Mouse (Mus musculus) natural killer cell, adult 2 months (primary cell): Measurements from ENCODE around the gene Kmt2e.

Experiments used
- DNase-seq, 2 experiments: peaks; one replicate each; pipeline ENCODE4 v3.0.0; 2022; ENCODE audit warnings: low spot score in 2 of 2

Kmt2e gene

DNA sequence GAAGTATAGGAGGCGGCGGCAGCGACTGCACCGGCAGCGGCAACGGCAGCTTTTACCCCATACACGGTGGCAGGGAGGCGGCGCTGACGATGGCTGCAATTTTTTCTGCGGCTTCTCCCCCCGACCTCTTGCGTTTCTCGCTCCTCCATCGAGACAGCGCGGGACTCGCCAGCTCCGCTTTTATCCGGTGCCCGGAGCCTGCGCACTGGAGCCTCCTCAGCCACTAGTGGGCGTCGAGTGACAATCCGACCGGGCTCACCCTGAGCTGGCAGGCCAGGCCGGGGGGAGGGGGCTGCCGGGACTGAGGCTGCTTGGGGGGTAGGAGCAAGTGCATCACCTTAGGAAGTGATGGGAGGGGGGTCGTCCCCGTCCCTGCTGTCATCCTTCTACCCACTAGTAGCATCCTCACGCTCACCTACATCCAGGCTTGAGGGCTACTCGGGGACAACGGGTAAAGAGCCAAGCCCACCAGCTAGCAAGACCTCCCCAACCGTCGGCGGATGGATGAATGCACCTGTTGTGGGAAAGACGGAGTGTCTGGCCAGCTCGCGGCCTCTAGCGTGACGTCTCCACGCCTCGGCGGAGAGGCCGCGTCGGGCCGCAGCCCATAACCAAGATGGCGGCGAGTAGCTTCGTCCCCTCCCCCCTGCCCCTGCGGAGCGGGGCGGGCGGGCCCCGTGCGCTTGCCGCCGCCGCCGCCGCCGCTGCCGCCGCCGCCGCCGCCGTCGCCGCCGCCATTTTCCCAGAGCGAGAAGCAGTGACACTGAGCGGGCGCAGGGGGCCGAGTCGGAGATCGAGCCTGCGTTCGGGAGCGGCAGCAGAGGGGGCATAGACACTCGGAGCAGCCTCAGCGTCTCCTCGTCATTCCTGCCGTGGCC is at the start of gene Kmt2e:
Kmt2e (plus strand) TSS at position 722 of the 878 bp plus-strand sequence.
- peak; percentile 92 to 94 for DNase-seq

DNA sequence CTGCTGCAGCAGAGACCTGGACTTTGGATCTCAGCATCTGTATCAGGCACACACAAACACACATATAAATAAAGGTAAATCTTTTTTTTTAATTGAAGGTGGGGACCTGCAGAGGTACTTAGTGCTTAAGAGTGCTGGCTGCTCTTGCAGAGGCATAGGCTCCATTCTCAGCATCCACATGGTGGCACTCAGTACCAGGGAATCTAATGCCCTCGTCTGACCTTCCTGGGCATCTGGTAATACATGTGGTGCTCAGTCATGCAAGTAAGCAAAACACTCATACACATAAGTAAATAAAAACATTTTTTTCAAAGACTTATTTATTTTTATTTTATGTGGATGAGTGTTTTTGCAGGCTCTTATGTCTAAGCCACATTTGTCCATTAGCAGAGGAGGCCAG is 49.1 kb upstream of the Kmt2e start:
- DNase-seq, result peak in 1 of 2 experiments; percentile 36

DNA sequence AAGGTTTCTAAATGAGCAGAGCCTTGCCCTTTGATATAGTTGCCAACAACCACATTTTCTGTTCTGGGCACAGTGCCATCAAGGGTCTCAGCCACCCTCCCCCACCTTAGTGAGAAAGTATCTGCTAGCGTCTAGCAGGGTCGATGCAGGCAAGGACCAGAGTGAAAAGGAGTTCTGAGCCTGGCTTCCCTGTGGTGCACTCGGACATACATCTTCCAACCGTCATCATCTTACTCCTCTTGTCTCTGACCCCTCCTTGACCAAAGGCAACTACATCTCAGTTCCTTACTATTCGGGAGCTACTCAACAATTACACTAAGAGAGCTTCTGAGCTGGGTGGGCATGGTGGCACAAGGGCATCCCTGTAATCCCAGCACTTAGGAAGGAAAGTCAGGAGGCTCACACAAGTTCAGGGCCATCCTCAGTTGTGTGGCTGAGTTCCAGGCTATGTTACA is 48.5 kb upstream of the Kmt2e start:
- peak in 1 of 2 experiments; percentile 11 for DNase-seq

DNA sequence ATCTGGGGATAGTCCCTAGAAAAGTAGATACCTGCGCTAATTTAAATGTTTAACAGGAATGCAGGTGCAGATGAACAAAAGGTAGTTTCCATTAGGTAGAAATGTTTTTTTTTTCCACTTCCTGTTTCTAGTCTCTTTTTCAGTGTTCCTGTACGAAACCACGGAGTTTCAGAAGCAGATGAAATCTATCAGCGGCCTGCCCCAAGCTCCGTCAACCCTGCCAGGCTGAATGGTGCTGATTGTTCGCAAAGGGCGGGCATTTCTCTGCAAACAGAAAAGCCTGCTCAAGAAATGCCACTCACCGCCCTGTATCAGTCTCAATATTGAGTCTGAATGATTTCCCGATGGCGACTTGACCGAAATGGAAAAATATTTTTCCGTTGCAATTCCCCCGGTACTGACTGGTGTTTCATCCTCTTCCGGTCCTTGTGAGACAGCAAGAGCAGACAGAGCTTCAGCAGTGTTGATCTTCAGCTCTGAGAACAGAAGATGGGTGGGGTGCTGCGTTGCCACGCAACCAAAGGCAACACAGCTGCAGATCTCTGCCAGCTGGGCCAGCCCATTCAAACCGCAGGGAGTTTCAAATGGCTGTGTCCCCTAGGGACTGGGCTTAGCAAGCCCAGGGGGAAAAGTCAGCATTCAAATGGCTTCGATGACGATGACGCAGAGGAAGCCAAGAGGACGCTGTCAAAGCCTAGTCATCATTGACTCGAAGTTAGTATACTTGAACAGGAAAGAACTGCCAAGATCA is 47.5 kb upstream of the Kmt2e start:
- DNase-seq, result peak; percentile 95 to 97

DNA sequence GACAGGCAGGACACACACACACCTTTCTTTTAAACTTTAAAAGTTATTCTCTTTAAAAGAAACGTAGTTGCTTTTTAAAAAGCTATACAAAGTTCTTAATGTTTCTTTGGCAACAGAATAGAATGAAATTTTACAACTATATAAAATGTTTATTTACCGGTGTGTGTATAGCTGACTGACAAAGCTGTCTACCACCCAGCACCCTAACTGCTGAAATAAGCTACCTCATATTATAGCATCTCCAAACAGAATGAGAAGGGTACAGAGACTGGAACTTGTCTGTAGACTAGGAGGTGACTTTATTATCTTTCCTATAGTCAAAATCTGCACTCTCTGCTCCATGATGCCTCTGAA is 47.0 kb upstream of the Kmt2e start:
- DNase-seq, result no peak

DNA sequence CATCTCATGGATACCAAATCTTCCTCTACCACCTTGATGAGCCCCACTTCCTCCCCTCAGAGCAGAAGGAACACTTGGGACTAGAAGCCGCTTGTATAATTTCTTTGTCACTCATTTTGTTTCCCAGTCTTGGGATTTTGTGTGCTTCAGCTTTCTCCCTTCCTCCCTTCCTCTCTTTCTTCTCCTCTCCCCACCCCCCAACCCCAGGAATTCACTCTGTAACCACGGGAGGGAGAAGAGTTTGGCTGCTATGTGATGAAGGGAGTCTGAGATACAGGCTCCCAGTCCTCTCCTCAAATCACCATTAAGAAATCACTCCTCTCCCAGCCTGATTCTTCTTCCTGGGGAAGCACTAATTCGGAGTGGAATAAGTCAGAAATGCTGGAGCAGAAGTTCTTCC is 46.1 kb upstream of the Kmt2e start:
- DNase-seq, result no peak

DNA sequence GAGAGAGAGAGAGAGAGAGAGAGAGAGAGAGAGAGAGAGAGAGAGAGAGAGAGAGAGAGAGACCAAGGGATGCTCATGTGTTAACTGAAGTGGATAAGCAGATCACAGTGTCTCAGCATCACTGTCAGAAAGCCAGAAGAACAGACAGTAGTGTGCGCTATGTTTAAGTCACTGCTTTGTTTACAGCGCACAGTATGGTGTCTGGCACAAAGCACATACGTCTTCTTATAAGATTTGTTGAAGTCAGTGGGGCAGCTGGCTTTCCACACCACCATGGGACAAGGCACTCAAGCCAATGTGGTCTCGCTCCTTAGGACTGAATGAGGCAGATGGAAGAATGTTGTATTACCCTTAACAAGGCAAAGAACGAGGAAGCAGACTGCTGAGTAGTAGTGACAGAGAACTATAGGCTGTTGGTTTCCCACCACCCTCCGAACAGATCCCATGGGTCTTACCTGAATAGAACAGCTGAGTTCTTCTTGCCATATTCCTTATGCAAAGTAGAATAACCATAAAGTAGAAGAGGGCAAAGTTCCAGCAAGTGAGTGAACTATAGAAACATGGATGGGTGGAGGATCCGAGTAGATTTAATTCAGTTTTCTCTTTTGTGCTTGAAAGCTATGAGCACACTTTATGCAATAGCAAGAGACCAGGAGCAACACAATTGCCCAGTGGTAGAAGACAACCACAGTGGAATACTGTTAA is 44.5 kb upstream of the Kmt2e start:
- no peak for DNase-seq

DNA sequence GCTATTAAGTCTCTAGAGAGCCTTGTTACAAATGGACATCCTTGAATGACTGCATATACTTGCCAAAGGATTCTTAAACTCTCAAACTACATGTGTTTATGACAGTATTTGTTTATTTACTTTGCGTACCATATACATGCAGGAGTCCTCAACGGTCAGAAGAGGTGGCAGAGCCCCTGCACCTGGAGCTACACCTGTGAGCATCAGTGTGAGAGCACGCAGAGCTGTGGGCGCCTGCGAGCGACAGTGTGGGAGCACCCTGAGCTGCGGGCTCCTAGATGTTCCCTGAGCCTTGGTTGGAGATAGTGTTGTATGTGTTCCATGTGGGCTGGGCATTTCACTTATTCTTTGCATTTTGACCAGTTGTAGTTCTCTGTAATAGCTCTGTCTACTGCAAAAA is 42.5 kb upstream of the Kmt2e start:
- DNase-seq, result no peak

DNA sequence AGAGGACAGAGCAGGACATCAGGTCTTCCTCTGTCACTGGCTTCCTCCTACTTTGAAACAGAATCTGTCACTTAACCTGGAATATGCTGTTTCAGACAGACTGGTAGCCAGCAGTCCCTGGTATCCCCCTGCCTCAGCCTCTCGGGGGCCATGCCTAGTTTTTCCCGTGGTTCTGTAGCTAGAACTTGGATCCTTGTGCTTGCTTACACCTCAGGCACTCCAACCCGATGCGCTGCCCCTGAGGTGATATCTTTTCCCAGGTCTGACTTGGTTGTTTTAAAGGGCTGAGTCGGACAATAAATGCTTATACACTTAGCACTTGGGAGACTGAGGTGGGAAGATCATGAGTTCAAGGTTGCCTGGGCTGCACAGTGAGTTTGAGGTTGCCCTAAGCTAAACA is 40.4 kb upstream of the Kmt2e start:
- DNase-seq, result no peak

DNA sequence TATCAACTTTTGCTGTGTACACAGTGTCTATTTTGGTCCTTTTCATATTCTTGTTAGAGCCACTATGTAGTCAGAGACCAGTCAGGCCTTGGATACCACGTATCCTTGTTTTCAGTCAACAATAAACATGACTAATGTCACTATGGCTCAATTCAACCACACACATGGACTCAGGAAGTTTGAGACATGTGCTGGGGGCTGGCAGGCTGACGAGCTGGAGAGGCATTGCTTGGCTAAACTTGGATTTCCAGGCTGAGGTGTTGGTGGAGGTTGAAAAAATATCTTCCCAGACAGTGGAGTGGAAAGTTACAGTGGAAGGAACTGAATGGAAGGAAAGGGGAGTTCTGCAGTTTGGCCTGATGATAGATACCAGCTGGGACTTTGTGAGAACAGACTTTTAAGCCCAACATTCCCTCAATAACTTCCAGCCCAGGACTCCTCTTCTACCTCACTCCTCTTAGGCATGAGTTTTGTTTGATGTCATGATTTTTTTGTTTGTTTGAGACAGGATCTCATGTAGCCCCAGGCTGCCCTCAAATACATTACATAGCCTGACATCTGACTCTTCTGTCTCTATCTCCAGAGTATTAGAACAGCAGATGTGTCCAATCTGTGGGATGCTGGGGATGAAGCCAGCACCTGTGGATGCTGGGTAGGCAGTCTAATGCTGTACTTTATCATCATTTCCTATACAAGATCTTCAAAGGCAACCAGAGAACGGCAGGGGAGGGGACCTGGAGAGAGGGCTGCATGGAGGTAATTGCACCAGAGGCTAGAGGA is 39.7 kb upstream of the Kmt2e start:
- no peak for DNase-seq

DNA sequence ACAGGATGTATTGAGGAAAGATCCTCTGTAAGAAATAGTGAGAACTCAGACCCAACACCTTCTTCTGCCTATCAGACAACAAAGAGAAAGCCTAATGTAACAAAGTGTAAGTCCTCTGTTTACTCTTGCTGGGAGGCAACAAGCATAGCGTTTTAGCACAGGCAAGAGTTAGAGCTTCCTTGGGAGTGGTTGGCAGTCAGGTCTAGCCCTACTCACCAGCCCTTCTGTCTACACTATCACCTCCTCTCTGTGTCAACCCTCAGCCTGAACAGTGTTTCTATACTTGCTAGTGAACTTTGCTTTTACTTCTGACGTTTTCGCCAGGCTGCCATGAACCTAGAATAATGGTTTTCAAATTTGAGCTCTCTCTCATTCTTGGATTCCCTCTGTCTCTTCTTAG is 38.5 kb upstream of the Kmt2e start:
- DNase-seq, result no peak

DNA sequence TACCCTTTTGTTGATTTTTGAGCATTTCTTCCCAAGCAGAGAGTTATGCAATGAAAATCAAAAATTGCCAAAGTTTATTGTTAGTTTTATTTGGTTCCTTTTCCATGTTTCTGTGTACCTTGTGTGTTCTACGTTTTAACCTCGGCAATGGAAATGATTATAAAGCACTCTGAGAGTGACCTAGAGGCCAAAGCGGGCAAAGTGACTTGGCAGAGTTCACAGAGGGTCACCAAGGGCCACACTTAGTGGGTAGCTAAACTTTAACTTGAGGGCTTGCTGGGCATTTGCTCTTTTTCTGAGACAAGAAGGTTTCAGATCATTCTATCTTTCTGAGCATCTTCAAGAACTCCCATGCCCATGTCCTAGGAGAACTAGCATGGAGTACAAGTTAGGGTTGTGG is 37.5 kb upstream of the Kmt2e start:
- no peak for DNase-seq

DNA sequence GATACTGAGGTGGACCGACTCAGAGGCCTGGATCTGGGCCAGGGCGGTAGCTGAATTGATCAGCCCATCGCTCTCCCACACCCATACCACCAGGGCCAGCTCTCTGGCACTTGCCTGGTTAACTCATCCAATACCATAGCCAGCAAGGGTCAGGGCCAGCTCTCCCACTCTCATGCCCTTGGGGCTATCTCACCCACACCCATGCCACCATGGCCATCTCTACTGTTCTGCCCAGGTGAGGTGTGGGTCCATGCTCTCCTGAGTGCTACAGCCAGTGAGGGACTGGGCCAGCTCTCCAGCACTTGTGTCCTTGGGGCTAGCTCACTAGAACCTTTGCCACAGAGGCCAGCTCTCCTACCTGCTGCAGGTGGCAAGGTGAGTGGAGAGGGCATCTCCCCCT is 34.1 kb upstream of the Kmt2e start:
- DNase-seq, result no peak

DNA sequence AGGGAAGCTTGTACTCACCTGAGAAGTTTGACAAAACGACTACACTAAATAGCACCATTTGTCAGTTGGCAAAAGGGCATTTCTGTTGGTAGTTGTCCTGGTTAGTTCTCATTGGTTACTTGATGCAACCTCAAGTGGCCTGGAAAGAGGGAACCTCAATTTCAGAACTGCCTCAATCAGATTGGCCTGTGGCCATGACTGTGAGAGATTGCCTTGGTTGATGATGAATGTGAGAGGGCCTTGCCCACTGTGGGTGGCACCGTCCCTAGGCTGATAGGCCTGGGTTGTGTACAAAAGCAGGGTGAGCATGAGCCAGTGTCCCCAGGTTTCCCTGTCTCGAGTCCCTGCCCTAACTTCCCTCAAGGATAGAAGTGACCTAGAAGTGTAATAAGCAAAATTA is 33.4 kb upstream of the Kmt2e start:
- no peak for DNase-seq

DNA sequence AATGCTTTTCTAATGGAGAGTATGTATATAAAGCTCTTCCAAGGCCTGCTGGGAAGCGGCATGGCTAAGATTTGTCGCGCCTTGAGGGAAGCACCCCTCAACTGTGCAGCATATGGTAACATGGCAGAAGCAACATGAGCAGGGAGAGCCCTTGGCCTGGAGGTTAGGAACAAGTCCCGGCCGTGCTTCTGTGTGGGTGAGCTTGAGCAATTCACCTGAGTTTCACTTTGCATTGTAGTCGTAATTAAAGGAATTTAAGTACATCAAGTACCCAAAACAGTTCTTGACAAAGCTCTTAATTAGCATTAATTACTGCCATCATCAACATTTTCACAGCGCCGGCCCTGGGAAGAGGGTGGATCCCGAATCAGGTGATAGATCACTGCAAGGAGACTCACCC is 32.9 kb upstream of the Kmt2e start:
- DNase-seq, result no peak

DNA sequence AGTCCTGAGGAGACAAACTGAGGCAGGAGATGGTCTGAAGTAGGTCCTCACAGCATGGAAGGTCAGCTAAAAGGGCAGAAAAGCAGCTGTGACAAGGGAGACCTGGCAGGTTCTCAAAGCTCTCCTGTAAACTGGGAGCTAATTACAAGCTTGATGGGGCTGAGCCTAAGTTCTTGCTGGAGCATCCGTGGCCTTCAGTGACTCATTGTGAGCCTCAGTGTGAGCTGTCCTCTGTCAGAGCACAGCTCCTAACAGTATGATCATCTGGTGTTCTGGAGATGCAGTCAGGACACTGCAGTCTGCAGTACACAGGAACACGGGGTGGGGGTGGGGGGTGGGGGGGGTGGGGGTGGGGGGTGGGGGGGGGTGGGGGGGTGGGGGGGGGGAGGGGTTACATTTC is 32.2 kb upstream of the Kmt2e start:
- no peak for DNase-seq

DNA sequence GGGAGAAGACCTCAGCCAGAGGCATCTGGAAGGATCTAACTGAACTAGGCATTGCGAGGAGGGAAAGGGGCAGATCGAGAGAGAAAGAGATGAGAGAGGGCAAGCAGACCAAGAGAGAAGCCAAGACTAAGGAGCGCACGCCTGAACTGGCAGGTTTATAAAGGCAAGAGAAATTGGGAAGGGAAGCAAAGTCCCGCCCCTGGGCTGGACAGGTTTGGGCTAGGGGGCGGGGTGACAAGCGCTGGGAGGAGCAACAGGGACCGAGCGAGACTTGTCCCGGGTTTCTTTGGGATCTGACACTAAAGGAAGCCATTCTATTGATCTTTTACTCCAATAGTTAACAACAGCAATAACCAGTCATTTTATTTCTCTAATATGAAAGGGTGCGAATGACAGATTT is 31.1 kb upstream of the Kmt2e start:
- DNase-seq, result no peak

DNA sequence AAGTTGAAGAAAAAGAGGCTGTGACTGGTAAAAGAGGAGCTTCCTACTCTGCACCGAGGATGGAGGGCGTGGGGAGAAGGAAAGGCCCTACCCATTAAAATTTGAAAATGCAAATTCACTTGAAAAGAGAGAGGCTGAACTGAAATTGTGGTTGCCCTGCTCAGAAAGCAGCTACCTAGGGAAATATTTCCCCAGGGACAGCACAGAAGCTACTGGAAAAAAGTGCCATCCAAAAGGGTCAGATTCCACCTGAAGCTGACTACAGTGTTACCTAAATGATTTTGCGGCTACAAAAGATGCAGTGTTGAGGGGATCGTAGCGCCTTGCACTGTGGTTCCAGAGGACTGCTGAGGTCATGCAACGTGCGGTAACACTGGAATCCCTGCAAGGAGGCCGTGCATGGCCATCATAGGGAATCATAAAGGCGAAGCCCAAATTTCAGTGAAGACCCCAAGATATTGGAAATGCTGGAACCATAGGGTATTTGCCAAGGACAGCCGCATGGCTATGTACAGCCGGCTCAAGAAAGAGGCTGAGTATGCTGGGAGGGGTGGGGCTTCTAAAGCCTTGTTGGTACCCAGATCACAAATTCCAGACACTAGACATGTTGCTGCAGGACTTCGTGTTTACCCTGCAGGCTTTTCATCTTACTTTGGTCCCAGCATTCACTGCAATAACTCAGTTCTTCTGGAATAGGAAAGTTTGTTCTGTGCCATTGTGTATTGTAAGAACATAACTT is 28.4 kb upstream of the Kmt2e start:
- DNase-seq, result no peak

DNA sequence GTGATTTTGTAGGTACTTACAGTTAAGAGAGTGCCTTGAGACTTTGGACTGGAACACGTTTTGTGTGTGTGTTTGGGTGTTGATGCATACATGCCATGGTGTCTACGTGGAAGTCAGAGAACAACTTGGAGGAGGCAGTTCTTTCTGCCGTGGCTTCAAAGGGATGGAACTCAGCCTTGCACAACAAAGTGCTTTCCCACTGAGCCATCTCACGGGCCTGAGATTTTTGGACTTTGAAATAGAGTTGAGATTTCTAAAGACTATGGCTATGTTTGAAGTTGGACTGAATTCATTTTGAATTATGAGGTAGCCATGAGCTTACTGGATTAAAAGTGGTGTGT is 27.9 kb upstream of the Kmt2e start:
- no peak for DNase-seq

DNA sequence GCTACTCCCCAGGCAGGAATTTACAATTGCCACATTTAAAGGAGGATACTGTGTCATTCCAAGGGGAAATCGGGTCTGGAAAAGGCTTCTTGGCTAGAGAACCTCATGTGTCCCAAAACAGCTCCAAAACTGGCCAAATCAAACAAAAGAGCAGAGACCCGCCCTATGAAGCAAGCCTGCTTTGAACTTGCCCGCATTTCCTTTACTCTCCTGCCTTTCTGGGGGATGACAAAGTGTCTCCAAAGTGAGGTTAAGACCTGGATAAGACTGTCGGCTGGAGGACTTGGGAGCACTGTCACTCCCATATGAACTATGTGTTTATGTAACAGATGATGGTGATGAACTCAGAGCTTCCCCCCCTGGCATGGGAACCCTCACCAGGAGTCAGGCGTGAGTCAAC is 26.1 kb upstream of the Kmt2e start:
- no peak for DNase-seq

DNA sequence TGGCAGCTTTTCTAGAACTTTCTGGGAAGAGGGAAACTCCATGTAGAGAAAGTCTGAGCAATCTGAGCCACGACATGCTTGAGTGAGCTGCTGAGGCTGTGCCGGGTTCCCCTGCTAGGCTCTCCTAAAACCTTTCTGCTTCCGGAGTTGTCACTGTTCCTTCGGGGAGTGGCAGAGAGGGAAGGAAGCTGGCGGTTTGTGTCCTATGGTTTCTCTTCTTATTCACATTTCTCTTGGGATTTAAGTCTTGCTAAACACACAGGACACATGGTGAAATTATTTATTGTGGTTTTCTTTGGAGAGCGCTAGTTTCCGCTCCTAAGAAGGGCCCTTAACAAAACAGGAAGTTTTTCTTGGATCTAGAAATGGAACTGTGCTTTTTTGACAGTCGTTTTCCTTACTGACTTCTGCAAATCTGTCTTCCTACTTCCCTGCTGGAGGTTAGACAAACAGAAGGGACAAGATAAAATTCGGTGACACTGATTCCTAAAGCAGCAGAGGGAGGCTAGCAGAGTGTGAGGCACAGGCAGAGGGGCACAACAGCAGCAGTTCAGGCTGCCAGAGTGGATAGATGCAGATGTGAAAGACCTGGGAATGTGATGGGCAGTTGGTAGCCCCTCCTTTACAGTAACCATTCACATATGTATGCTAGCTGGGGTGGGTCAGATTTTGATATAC is 24.1 kb upstream of the Kmt2e start:
- no peak for DNase-seq
